Mouse (Mus musculus) neural tube, embryonic 10.5 days (tissue): ENCODE results near the gene Slc25a47.

ENCODE experiments used
- DNase-seq: peaks from one replicate; pipeline ENCODE4 v3.0.0-alpha.2; 2017; ENCODE audit warnings: low spot score; ENCODE audit errors: extremely low spot score

The Slc25a47 gene

GRCm38 (mm10) chr12:108906398-108906797 is 70.6 kb downstream of the Slc25a47 start:
- no peak for DNase-seq
